Mouse (Mus musculus) layer of hippocampus, postnatal 25 days (tissue): Measurements from ENCODE around the gene Slc6a20a. TPM values are rescaled to one million over a fixed set of nuclear protein-coding genes. Genes with fewer than 3 reads are reported as not detected.

Source experiments
- DNase-seq, 2 experiments: peaks; one replicate each; pipeline ENCODE4 v3.0.0; 2022; ENCODE audit warnings: mixed read lengths in 2 of 2, low spot score in 1 of 2; ENCODE audit errors: extremely low spot score in 1 of 2
- total RNA-seq, 2 experiments: library from RNA; stranded (reverse); gene quantifications; 2 replicates each; pipeline ENCODE4 v1.2.3; 2021

Slc6a20a gene
- total RNA-seq, 2 experiments from 2014 or later: 12.2 to 14.1 TPM

DNA sequence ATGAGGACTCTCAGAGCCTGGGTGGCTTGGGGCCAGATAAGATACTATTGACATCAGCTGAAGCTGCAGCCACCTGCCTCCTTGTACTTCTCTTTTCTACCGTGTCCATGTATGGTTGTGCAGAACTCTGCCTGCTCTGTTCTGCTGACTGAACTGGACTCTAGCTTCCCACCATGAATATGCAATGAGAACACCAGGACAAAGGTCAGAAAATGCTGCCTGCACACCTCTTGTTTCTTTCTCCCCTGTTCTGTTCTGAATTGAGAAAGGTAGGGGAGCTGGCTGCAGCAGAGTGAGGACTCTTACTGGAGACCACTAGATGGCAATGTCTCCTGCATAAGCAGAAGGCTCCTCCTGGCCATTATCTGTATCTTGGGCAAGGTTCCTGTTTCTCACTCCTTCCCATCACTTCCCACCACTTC is 40.0 kb downstream of the Slc6a20a start:
- no peak for DNase-seq

DNA sequence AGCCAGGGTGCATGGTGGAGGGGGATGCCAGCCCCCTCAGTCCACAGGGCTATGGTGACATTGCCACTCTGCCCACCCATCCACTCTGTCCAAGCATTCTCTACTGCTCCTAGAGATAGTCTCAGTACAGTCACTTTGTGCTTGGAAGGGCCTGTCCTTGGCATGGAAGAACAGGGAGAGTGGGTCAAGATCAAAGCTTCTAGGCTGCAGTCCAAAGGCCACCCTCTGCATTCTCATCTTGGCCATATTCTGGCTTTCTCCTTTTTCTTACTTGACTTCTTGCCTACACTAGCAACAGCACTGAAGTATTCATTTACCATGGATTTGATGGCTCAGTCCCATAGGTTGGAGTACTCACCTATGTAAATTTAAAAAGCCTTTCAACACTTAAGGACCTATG is 40.5 kb downstream of the Slc6a20a start:
- DNase-seq: no peak

DNA sequence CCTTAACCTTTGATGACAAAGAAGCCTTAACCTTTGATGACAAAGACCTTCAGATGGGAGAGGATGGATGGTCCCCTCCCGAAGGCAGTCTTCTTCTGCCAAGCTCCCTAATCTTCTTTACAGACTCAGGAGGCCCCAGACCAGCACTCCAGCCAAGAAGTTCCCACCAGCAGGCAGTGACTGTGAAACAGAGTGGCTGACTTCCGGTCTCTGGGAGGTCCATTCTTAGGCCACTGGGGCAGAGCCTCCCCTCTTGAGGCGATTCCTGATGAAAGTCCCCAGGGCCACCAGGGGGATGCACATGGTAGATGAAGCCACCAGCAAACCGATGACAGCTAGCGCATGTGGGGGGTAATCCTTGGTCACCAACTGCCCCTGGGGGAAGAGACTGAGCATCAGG is 41.9 kb downstream of the Slc6a20a start:
- DNase-seq: no peak

DNA sequence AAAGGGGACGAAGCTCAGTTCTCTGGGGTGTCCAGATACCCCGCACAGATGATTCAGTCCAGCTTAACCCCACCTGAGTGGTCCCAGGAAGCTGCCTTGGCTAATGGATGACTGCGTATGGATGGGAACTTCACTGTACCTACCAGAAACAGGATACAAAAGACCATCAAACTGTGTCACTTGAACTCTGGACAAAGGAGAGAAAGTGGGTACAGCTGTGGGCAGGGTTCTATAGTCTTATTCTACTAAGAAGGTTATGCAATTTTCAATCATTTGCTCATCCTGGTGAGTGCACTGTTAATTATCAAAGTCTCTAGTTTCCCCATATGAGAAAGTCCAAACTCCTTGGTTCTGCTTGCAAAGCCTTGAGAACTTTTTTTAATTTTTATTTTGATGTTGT is 45.7 kb downstream of the Slc6a20a start:
- DNase-seq: no peak

DNA sequence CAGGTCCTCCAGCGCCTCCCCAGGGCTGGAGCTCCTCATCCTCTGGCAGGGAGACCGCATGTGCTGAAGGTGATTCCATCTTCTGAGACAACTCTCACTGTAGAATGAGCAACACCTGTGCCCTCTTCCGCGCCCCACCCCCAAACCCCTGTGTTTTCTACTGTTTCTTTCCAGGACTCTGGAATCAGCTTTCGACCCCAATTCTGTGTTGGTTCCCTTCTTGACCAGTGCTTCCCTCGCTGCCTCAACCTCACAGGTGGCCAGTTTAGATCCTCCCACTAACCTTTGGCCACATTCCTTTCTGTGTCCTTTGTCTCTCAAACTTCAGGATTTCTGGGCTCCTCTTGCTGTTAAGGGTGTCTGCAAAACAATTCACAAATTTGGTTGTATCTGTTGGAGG is 46.4 kb downstream of the Slc6a20a start, which contains the start of gene Slc6a20b:
Gene Slc6a20b, minus strand, starts transcription at position 285 of the 400 bp plus-strand sequence.
- no peak for DNase-seq

DNA sequence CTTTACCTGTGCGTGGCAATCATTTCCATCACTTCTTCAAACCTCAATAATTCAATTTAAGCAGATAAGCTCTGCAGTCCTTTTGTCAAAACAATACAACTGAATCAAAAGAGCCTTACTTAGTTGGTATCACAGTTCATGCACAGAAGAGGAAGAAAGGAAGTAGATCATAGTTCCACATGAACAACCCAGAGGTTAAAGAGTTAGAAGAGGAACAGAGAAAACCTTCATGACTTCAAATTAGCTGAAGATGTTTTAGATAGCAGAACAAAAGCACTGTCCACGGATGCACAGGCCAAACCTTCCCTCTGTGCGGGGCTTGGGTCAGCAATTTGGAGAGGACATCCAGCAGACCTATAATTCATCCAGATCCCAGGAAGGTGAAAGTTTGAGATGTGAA is 47.0 kb downstream of the Slc6a20a start:
- DNase-seq: no peak

DNA sequence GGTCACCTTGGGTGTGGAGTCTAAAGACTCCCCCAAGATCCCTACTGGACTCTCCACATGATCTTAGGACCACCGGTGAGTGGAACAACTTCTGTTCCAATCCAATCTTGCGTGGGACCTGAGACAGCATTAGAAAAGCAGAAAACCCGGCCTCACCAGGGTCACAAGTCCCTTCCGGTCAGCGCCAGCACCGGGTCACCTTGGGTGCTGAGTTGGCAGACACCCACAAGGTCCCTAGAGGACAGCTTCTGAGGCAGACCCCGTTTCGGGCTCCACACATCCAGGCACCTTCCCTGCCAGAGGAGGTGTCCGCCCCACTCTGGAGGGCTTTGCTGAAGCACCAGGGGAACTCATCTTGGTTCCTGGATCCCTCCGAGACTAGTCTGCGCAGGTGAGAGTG is 52.9 kb downstream of the Slc6a20a start:
- DNase-seq: no peak

DNA sequence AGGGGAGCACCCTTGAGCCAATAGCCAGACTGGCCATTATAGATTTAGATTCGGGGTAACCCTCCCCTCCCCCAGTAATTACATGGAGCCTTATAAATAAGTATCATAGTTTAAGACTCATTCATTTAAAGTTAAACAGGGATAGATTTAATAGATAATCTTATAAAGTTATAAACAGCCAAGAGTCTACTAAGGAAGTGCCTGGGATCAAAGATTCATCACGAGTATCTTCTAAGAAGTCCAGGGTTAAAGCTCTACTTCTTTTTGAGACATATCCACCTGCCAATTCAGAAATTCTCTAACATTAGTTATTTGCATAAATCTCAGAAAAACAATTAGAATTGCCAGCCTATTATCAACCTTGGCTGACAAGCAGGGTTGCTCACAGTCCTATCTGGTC is 53.9 kb downstream of the Slc6a20a start:
- no peak for DNase-seq

DNA sequence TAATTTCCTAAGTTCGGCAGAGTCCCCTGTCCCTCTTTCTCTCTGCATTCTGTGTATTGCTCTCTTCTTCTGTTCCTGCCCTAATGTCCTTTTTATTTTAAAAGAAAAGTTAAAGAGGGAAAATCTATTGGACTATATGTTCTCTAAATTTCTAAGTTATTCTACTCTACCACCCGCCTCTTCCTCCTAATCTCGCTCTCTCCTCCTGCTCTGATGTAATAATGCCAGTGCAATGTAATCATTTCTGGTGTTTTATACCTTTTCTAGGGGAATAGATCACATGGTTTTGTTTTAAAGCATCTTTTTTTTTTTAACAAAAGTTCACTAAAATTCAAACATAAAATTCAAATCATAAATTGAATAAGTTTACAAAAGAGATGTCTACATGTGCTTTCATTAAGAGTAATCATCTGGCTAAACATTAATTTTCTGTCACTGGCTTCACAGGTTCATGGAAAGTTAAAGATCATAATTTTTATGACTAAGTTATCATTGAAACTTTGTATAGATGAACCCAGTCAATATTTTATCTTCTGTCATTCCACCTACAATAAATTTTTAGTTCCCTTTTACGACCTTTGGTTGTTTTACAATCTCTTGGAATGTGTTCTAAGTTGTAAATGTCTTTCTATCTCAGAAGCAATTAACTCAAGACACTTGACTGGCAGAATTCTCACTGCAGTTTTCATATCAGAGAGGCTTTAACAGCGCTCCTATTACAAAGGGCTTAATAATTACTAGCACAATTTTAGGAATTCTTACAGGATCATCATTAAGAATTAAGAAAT is 58.2 kb downstream of the Slc6a20a start:
- no peak for DNase-seq

DNA sequence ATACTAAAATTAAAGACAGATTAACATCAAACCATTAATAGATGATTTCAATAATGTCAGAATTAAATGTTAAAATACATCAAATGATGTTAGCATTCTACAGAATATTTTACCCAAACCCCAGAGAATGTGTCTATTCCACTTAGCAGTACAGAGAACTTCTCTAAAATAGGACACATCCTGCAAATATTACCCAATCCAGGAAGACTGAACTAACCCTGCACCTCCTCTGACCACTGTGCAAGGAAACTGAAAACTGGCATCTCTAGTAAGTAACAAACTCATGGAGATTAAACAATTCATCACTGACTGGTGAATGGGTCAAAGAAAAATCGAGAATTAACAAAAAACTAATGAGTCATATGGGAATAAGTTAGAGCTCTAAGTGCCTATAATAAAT is 77.2 kb downstream of the Slc6a20a start:
- DNase-seq: no peak

DNA sequence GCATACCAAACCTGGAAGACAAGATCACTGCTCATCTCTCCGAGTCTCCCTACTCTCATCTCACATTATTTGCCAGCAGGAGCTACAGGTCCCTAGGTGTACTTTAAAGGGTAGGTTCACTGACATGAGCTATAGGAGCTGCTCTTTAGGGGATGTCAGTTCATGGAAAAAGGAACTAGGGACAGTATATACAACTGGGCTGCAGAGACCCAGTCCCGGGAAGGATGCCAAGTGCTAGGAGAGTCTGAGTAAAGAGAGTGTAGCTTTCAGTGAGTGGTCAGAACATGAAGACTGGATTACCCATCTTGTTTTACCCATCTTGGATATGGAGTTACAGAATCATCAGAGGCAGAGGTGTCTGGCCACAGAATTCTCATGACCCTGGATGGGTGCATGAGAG is 81.3 kb downstream of the Slc6a20a start:
- DNase-seq: no peak

DNA sequence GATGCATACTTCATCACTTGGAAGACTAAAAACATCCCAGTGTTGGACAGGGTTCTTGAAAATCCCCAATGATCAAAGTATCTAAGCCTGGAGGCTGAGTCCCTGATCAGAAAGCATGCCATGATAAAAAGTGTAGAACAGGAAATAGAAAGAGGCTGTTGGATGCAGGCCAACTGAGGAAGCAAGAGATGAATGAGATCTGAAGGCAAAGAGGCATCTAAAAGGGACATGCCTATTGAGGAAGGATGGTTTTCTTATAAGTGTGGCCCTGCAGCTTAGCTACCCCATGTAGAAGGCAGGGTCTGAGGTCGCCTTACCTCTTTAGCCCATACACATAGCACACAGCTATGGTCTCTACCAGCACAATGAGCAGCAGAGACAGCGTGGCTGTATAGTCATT is 81.8 kb downstream of the Slc6a20a start:
- DNase-seq: no peak

DNA sequence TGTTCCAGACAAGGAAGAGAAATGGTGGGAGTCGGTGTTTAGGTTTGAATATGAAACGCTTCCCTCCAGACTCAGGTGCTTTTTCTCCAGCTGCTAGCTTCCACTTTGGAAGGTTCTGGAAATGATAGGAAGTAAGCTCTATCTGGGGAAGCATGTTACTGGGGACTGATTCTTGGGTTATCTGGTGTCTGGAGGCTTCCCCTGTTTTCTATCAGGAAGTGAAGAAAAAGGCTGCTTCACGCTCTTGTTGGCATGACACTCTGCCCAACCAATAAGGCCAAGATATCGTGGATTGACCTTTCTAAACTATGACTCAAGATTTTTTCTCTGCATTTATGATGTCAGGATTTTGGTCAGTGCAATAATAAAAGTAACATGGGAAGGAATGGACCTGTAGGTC is 83.5 kb downstream of the Slc6a20a start:
- no peak for DNase-seq

DNA sequence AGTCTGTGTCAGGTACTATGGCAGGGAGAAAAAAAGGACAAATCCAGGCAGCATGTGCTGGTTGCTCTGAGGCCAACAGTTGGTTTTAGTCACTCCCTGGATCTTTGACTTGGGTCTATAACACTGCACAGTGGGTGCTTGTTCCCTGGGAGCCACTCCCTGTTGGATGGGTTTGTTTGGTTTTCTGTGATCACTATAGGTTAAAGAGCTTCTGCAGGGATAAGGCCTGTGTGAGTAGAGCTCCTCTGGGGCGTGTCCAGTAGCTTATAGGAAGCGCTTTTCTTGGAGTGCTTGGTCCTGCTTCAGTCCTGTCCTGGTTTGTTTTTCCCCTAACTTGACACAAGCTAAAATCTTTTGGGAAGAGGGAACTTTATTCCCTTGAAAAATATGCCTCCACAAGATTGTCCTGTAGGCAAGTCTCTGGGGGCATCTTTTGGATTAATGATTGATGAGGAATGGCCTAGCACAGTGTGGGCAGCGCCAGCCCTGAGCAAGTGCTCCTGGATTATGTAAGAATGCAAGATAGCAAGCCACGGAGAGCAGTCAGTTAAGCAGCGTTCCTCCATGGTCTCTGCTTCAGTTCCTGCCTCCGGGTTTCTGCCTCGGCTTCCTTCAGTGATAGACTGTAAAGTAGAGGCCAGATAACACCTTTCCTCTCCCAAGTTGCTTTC is 89.3 kb downstream of the Slc6a20a start:
- DNase-seq: no peak

Other genes with a start within 250 kb of the Slc6a20a start
- 1 to 10 TPM; 6.4 to 6.5 TPM for gene Limd1, start 200.2 kb downstream of the Slc6a20a start, total RNA-seq
- 10 to 100 TPM; 51.0 to 58.1 TPM for gene Sacm1l, start 149.1 kb downstream of the Slc6a20a start, total RNA-seq
- gene Slc6a20b, start 46.3 kb downstream of the Slc6a20a start, total RNA-seq: under 1 TPM; 0.27 to 0.28 TPM
- under 1 TPM; 0.10 to 0.14 TPM for gene Ccr9, start 446 bp downstream of the Slc6a20a start, total RNA-seq
- gene Lztfl1, start 38.8 kb upstream of the Slc6a20a start, total RNA-seq: 10 to 100 TPM; 60.1 to 64.8 TPM
- gene Cxcr6, start 127.6 kb upstream of the Slc6a20a start, total RNA-seq: not detected
- gene Fyco1, start 173.0 kb upstream of the Slc6a20a start, total RNA-seq: 10 to 100 TPM; 34.4 to 44.5 TPM
- gene Xcr1, start 183.1 kb upstream of the Slc6a20a start, total RNA-seq: not detected